Mouse (Mus musculus) Patski (cell line): Measurements from ENCODE around the gene Vdac2. TPM values are rescaled to one million over a fixed set of nuclear protein-coding genes. Genes with fewer than 3 reads are reported as not detected.

Source experiments
- ATAC-seq: fragments of 100-300 bp; one replicate; pipeline ENCODE4 v1.8.0; 2021
- CTCF ChIA-PET: fragments of 350-600 bp; sonication (Branson Sonifier 250); formaldehyde crosslinking; loops from one replicate; lab custom pipeline; 2022; ENCODE audit warnings: inconsistent platforms; lab: Charles Lee
- POLR2A ChIA-PET: fragments of 350-600 bp; sonication (Branson Sonifier 250); formaldehyde crosslinking; loops from one replicate; lab custom pipeline; 2022; ENCODE audit warnings: antibody characterized with exemption, inconsistent platforms; lab: Charles Lee
- DNase-seq: peaks from one replicate; pipeline ENCODE4 v3.0.0-alpha.2; 2011; ENCODE audit warnings: low read depth, low spot score
- H3K27me3 ChIP-seq: fragments of 371-371 bp; one replicate; pipeline ENCODE4 v1.5.1; 2021
- CTCF ChIP-seq: fragments of 100-300 bp; IDR thresholded peaks from one replicate; pipeline ENCODE4 v1.5.1; 2021
- in situ Hi-C: fragments of 300-500 bp; cut with MboI; formaldehyde crosslinking; loops from 3 replicates; pipeline ENCODE4 v1.11.1; 2018; ENCODE audit warnings: low pct_unique_long_range_greater_than_20kb, mixed read lengths
- polyA plus RNA-seq: library from polyadenylated mRNA; unstranded; gene quantifications from one replicate; pipeline ENCODE4 v1.2.3, GENCODE M21; 2021

Gene Vdac2
- polyA plus RNA-seq, 1 experiment from 2014 or later = 530 TPM

DNA sequence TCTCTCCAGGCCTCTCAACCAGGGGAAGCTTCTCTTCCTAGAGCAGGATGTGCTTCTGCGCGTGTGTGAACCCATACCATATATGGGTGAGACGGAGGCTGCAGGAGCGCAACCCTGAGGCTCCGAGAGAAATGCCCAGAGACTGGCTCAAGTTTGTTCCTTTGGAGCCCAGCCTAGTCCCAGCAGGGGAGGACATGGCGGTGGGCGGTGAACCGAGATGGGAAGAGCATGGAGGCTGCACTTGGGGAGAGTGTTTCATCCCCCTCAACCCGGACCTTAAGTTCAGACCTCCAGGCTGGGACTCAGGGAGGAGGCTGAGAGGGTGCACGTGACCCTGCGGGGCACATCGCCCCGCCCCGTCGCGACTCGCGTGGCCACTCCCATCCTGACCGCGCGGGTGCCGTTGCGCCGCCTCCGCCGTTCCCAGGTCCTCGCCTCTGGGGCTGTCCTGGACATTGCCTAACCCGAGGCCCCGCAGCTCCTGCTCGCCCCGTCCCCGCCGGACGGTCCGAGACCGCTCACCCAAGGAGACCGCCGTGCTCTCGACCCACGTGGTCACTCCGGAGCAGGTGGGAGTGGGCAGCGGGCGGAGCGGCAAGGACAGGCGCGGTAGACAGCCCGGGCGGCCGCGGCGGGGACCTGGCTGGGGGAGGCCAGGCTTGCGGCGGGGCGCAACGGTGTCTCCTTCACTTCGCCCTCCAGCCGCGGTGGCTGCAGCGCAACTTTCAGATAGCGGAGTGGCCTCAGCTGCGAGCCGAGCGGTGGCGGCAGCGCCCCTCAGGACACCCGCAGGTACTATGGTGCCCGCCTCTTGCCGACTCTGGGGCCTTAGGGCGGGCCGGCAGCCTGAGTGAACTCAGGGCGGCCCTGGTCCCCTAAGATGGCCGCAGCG, 6.1 kb downstream of the Vdac2 start:
- DNase-seq (peak; percentile 79), ATAC-seq (peak; percentile 90)
- TF ChIP-seq CTCF = no peak
- in situ Hi-C loops = no loop called here
- POLR2A ChIA-PET = interaction anchor here (0.5 to 2.1 kb wide), 6 partner anchors 9 to 1224 kb away, joined by 3 to 7 read pairs (median 3); no protein-coding TSS in a partner anchor
- H3K27me3 ChIP-seq = no peaks in the 10 kb centered on the region
- CTCF ChIA-PET = interaction anchor here (2.3 kb wide), 1 partner anchor 11 kb away, joined by 5 read pairs; no protein-coding TSS in a partner anchor

DNA sequence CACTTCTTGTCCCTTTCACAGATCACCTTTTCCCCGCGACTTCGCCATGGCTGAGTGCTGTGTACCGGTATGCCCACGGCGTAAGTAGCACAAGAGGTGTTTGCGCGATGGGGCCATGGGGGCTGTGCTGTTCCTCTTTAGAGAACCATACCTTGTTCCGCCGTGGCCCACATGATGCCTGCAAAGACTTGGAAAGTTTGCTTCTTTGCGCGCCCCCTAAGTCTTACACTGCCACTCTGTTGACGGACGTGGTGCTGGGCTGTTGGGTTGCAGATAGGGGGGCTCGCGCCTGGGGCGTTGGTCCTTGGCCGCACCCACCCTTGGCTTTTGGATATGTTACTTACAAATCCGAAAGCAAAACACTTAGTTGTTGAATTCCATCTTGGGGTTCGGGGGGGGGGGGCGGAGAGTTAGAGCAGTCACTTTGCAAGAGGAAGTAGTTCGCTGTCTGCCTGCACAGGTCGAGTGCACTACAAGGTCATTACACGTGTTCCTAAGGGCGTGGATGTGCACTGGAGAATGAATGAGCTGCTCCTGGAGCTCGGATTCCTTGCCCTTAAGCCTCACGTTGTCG, 6.9 kb downstream of the Vdac2 start:
- POLR2A ChIA-PET = interaction anchor here (0.7 to 2.1 kb wide), 7 partner anchors 8 to 1271 kb away, joined by 3 to 7 read pairs (median 3); no protein-coding TSS in a partner anchor
- TF ChIP-seq CTCF = no peak
- DNase-seq (no peak), ATAC-seq (no peak)
- in situ Hi-C loops = no loop called here
- H3K27me3 ChIP-seq = no peaks in the 10 kb centered on the region
- CTCF ChIA-PET = interaction anchor here (1.8 to 2.3 kb wide), 2 partner anchors 10 to 15 kb away, joined by 5 to 10 read pairs; no protein-coding TSS in a partner anchor

DNA sequence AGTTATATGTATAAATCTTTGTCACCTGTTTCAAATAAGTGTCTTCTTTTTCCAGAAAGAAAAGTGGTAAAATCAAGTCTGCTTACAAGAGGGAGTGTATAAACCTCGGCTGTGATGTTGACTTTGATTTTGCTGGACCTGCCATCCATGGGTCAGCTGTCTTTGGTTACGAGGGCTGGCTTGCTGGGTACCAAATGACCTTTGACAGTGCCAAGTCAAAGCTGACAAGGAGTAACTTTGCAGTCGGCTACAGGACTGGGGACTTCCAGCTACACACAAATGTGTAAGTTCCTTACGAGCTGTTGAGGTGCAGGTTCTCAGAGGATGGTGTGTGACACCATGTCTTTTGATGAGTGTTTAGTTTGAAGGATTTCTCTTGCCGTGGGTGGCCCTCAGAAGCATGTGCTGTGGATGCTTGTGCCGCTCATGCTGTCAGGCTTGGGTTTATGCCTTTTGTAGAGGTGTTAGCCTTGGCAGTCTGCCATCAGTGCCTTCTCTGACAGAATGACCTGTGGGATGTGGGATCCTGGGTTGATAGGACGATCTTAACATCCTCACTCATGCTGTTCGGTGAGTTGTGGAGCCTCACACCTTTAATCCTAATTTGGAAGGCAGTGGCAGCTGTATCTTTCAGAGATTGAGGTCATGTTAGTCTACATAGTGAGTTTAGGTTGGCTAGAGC, 13.4 kb downstream of the Vdac2 start:
- TF ChIP-seq CTCF = no peak
- no peaks in the 10 kb centered on the region for H3K27me3 ChIP-seq
- in situ Hi-C loops = no loop called here
- ATAC-seq (no peak), DNase-seq (no peak)
- CTCF ChIA-PET = no interaction called here
- POLR2A ChIA-PET = interaction anchor here (3.3 kb wide), 1 partner anchor 9 kb away, joined by 13 read pairs; no protein-coding TSS in a partner anchor

DNA sequence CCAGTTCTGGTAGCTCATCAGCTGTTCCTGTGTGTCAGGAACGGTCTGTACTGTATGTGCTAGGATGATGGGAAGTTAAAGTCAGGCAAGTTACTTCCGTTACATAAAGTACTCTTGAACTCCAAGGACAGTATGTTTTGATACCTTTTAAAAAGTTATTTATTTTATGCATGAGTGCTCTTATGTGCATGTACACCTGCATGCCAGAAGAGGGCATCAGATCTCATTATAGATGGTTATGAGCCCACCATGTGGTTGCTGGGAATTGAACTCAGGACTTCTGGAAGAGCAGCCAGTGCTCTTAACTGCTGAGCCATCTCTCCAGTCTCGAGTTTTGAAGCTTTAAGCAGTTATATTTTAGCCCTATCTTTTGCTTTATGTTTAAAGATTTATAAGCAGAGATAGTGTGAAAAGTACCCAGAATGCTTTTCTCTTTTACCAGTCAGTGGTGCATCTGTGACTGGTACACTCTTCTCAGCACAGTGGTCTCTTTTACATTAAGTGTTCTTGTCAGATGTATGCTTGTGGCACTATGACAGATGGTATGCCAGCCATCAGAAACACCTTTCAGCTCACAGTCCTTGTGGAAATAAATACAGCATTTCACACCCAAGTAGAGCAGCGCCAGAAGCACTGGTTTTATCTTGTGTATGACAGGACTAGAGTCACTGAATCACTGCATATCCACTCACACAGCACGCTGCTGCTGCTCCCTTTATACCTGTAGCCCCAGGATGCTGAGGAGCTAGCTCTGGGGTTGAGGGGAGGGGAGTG, 17.0 kb downstream of the Vdac2 start:
- in situ Hi-C loops = no loop called here
- ChIA-PET POLR2A (interaction anchor here (1.4 kb wide), 1 partner anchor 10 kb away, joined by 7 read pairs; no protein-coding TSS in a partner anchor), CTCF (interaction anchor here (1.3 to 1.6 kb wide), 3 partner anchors 10 to 21 kb away, joined by 3 to 5 read pairs (median 4); no protein-coding TSS in a partner anchor)
- H3K27me3 ChIP-seq = no peaks in the 10 kb centered on the region
- no peak for TF ChIP-seq CTCF
- DNase-seq (no peak), ATAC-seq (no peak)

DNA sequence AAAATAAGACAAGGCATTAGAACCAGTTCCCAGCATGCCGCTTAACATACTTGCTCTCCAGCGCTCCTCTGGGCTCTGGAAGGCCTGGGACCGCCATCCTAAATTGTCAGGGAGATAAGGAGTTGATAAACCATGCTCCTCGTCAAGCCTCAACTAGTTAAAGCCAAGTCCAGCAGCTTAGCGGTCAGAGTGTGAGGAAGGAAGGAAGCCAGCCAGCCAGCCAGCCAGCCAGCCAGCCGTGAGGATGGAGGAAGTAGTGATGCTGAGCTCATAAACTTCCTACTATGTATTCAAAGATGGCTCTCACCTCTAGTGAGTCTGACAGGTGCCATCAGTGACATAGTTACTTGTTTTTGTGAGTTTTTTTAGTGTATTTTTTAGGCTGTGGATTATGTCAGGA, 18.2 kb downstream of the Vdac2 start:
- ATAC-seq = no peak
- in situ Hi-C loops = no loop called here
- CTCF ChIA-PET = interaction anchor here (1.3 to 1.7 kb wide), 4 partner anchors 11 to 101 kb away, joined by 3 to 5 read pairs (median 4); no protein-coding TSS in a partner anchor

DNA sequence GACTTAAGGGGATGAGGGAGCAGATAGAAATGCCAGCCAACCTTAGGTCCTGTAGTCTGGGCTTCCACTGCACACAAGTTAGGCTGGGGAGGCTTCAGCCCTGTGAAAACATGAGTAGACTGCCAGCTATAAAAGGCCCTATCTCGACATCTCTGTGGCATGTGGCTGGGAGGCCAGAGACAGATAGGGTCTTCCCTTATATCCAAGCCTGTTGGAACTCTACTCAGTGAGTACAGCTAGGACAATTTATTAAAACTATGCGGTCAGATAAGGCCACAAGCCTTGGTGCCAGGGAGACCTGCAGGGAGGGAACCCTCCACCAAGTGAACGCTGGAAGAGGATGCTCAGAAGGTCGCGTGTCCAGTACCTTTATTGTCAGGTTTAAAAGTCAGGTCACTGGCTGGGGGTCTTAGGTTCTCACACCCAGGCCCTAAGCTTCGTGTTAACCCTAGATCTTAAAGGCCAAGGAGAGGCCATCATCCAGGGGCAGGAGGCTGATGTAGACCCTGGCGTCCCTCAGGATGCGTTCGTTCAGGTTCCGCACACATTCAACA, 21.9 kb downstream of the Vdac2 start:
- ChIA-PET POLR2A (interaction anchor here (0.6 to 2.7 kb wide), 5 partner anchors 9 to 730 kb away, joined by 3 to 13 read pairs (median 4); no protein-coding TSS in a partner anchor), CTCF (interaction anchor here (0.8 to 3.0 kb wide), 4 partner anchors 14 to 49 kb away, joined by 3 to 12 read pairs (median 7); no protein-coding TSS in a partner anchor)
- TF ChIP-seq CTCF = no peak
- DNase-seq (no peak), ATAC-seq (no peak)
- H3K27me3 ChIP-seq = no peaks in the 10 kb centered on the region
- in situ Hi-C loops = loop anchor here (5.0 kb wide), 1 partner anchor 35 kb away; no protein-coding TSS in a partner anchor

More for the DNA sequence above, 18.2 kb downstream of the Vdac2 start:
- no peak for TF ChIP-seq CTCF
- no peak for DNase-seq
- POLR2A ChIA-PET = interaction anchor here (1.2 kb wide), 1 partner anchor 9 kb away, joined by 3 read pairs; no protein-coding TSS in a partner anchor
- H3K27me3 ChIP-seq = no peaks in the 10 kb centered on the region

DNA sequence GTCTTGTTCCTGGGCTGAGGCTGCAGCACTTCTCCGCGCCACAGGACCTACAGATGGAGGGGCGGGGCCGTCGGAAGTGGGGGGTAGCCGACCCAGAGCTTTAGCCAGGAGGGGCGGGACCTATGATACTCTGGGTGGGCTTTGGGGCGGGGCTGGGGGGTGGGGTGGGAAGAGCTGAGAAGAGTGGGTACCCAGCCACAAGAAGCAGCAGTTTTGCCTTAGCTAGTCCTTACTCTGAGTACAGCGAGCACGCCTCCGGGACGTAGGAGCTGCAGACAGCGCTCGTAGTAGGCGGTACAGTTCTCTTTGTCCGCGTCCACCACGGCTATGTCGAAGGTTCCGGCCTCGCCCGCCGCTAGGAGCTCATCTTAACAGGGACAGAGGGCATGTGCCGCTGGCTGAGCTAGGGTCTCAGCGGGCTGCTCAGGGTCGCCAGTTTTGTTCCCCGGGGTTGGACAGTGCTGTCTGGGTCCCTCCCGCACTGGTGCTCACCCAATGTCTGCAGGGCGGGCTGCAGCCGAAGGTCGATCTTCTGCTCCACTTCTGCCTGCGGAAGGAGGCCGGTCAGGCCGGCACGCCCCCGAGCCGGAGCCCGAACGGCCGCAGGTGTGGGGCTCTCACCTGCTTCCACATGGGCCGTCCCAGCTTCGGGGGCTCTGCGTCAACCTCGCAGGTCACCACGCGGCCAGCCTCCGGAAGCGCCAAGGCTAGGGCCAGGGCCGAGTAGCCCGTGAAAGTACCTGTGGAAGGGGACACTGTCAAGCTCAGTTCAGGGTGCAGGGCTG, 22.5 kb downstream of the Vdac2 start:
- no peaks in the 10 kb centered on the region for H3K27me3 ChIP-seq
- POLR2A ChIA-PET = interaction anchor here (1.0 to 2.7 kb wide), 6 partner anchors 10 to 96 kb away, joined by 3 to 13 read pairs (median 4); partner anchors contain the start of gene Dusp13
- no peak for TF ChIP-seq CTCF
- CTCF ChIA-PET = interaction anchor here (0.9 to 3.0 kb wide), 9 partner anchors 11 to 97 kb away, joined by 3 to 12 read pairs (median 4); partner anchors contain the start of genes Dusp13 and Samd8
- DNase-seq (no peak), ATAC-seq (peak; percentile 5)
- in situ Hi-C loops = loop anchor here (5.0 kb wide), 1 partner anchor 35 kb away; no protein-coding TSS in a partner anchor
